Mouse (Mus musculus) midbrain, embryonic 13.5 days (tissue): ENCODE results near the gene Asic2. TPM values are rescaled to one million over a fixed set of nuclear protein-coding genes. Genes with fewer than 3 reads are reported as not detected.

Experiments used
- ATAC-seq: fragments of 200-750 bp; cut with Nextera tagmentation; 2 replicates; pipeline ENCODE4 v1.8.0; 2017; ENCODE audit warnings: mild to moderate bottlenecking, moderate TSS enrichment, moderate library complexity
- H3K27ac ChIP-seq: fragments of 300-500 bp; sonication (generic); 2 replicates; pipeline ENCODE4 v1.5.1; 2015; ENCODE audit warnings: inconsistent platforms, mild to moderate bottlenecking, moderate library complexity
- H3K27me3 ChIP-seq: fragments of 300-500 bp; sonication (generic); 2 replicates; pipeline ENCODE4 v1.6.1; 2015; ENCODE audit warnings: mild to moderate bottlenecking, inconsistent platforms
- H3K36me3 ChIP-seq: fragments of 300-500 bp; sonication (generic); 2 replicates; pipeline ENCODE4 v1.6.1; 2015; ENCODE audit warnings: mild to moderate bottlenecking, inconsistent platforms
- H3K4me1 ChIP-seq: fragments of 300-500 bp; sonication (generic); replicated peaks from 2 replicates; pipeline ENCODE4 v1.6.1; 2015; ENCODE audit warnings: inconsistent platforms
- H3K4me2 ChIP-seq: fragments of 300-500 bp; sonication (generic); replicated peaks from 2 replicates; pipeline ENCODE4 v1.6.1; 2015; ENCODE audit warnings: moderate library complexity, mild to moderate bottlenecking, inconsistent platforms
- H3K4me3 ChIP-seq: fragments of 300-500 bp; sonication (generic); replicated peaks from 2 replicates; pipeline ENCODE4 v1.5.1; 2015; ENCODE audit warnings: mild to moderate bottlenecking, inconsistent platforms
- H3K9ac ChIP-seq: fragments of 300-500 bp; sonication (generic); replicated peaks from 2 replicates; pipeline ENCODE4 v1.6.1; 2015; ENCODE audit warnings: mild to moderate bottlenecking, inconsistent platforms
- H3K9me3 ChIP-seq: fragments of 300-500 bp; sonication (generic); 2 replicates; pipeline ENCODE4 v1.6.1; 2016; ENCODE audit warnings: mild to moderate bottlenecking, inconsistent platforms
- WGBS: fragments of 180-500 bp; shearing (Covaris S2); methylation state at CpG from one replicate; pipeline ENCODE4 v1.1.7; 2015; 5-methylcytosine and 5-hydroxymethylcytosine counted together
- polyA plus RNA-seq: library from polyadenylated mRNA; unstranded; fragments of >200 nt; fragmentation: Nextera tagmentation; extraction: Ambion mirVana; gene quantifications from 2 replicates; pipeline ENCODE4 v1.2.1, GENCODE M21; 2015

The Asic2 gene
- polyA plus RNA-seq, 1 experiment from 2014 or later = 5.0 TPM

GRCm38 (mm10) chr11:81671724-81672123 is 296.5 kb downstream of the Asic2 start:
- H3K4me1 ChIP-seq = no peaks in the 10 kb centered on the region
- H3K36me3 ChIP-seq = no peaks in the 10 kb centered on the region
- ATAC-seq = no peak
- no peaks in the 10 kb centered on the region for H3K9me3 ChIP-seq
- H3K4me3 ChIP-seq = no peak overlapping the region
- no peak overlapping the region for H3K27ac ChIP-seq
- no peak overlapping the region for H3K4me2 ChIP-seq
- no peak overlapping the region for H3K9ac ChIP-seq
- no peaks in the 10 kb centered on the region for H3K27me3 ChIP-seq

GRCm38 (mm10) chr11:81670436-81670835 is 297.8 kb downstream of the Asic2 start:
- no peak overlapping the region for H3K27ac ChIP-seq
- no peaks in the 10 kb centered on the region for H3K36me3 ChIP-seq
- H3K4me3 ChIP-seq = no peak overlapping the region
- ATAC-seq = no peak
- WGBS = 79% methylated on average over 3 of the region's 3 CpGs
- H3K4me1 ChIP-seq = no peaks in the 10 kb centered on the region
- no peaks in the 10 kb centered on the region for H3K9me3 ChIP-seq
- H3K27me3 ChIP-seq = no peaks in the 10 kb centered on the region
- H3K9ac ChIP-seq = no peak overlapping the region
- H3K4me2 ChIP-seq = no peak overlapping the region

GRCm38 (mm10) chr11:81658850-81659249 is 309.4 kb downstream of the Asic2 start:
- ATAC-seq = no peak
- 69% methylated on average over 1 of the region's 1 CpGs for WGBS

DNA sequence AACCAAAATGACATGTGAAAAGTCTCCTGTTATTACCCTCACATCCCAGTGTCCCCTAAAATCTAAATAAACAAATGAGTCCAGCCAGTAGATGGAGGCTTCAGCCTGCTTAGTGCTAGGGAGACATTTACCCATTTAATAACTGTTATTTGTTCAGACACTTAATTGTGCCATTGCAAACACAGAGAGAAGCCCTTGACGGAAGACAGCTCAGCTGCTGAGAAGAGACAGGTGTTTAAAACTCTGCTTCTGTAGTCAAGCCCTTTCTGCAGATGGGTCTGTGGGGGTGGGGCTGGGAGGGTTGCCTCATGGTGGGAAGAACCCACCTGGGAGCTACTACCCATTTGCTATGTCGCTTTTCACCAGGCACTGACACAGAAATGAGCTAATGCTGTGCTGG is 311.1 kb downstream of the Asic2 start:
- 51% methylated on average over 2 of the region's 2 CpGs for WGBS
- H3K27me3 ChIP-seq = no peaks in the 10 kb centered on the region
- H3K4me1 ChIP-seq = peaks cover 14% of the 10 kb centered on the region; the same call in 1 of the 2 replicates
- no peaks in the 10 kb centered on the region for H3K9me3 ChIP-seq
- no peak overlapping the region for H3K4me3 ChIP-seq
- H3K36me3 ChIP-seq = no peaks in the 10 kb centered on the region
- H3K9ac ChIP-seq = no peak overlapping the region
- ATAC-seq = no peak
- H3K4me2 ChIP-seq = no peak overlapping the region
- no peak overlapping the region for H3K27ac ChIP-seq

More at GRCm38 (mm10) chr11:81658850-81659249, 309.4 kb downstream of the Asic2 start:
- no peak overlapping the region for H3K27ac ChIP-seq
- no peak overlapping the region for H3K4me3 ChIP-seq
- H3K9ac ChIP-seq = no peak overlapping the region
- H3K36me3 ChIP-seq = no peaks in the 10 kb centered on the region
- no peaks in the 10 kb centered on the region for H3K27me3 ChIP-seq
- no peaks in the 10 kb centered on the region for H3K9me3 ChIP-seq
- peaks cover 14% of the 10 kb centered on the region; the same call in 1 of the 2 replicates for H3K4me1 ChIP-seq
- H3K4me2 ChIP-seq = no peak overlapping the region

DNA sequence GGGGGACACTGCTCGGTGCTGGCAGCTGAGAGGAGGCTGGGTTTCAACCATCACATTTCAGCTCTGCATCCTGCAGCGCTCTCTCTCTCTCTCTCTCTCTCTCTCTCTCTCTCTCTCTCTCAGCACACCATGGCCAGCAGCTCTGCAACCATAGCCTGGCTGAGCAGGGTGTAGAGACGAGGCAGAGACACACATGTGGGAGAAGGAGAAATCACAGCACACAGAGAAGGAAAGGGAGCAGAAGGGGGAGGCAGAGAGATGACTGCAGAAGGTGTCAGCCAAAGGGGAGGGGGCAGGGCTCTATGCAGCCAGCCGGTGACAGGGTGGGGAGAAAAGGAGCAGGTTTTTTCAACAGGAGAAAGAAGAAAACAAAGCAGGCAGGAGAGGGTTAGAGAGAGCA is 320.4 kb downstream of the Asic2 start:
- 36% methylated on average over 4 of the region's 4 CpGs for WGBS
- H3K36me3 ChIP-seq = no peaks in the 10 kb centered on the region
- H3K4me2 ChIP-seq = no peak overlapping the region
- H3K9me3 ChIP-seq = no peaks in the 10 kb centered on the region
- no peak overlapping the region for H3K9ac ChIP-seq
- peak; percentile 50 for ATAC-seq
- H3K4me3 ChIP-seq = no peak overlapping the region
- peak overlapping the region; percentile 53; the same call in 1 of the 2 replicates for H3K27ac ChIP-seq
- no peaks in the 10 kb centered on the region for H3K27me3 ChIP-seq
- peaks cover 20% of the 10 kb centered on the region for H3K4me1 ChIP-seq

DNA sequence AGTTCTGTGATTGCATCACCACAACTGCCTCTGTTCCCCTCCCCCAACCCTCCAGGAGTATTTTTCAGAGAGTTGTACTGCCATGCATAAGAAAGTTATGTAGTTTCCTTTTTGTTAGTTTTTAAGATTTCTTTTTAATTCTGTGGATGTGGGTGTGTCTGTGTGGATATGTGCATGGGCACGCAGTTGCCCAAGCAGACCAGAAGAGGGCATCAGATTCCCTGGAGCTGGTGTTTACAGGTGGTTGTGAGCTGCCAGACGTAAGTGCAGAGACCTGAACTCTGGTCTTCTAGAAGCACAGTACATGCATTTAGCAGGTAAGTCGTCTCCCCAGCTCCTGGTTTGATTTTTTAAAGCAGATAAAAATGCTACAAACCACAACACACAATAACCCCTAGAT is 322.7 kb downstream of the Asic2 start:
- Histone ChIP-seq H3K36me3 (no peaks in the 10 kb centered on the region), H3K9ac (no peak overlapping the region), H3K27ac (no peak overlapping the region), H3K4me3 (no peak overlapping the region), H3K9me3 (no peaks in the 10 kb centered on the region), H3K4me1 (peaks cover 20% of the 10 kb centered on the region), H3K27me3 (no peaks in the 10 kb centered on the region), H3K4me2 (no peak overlapping the region)
- ATAC-seq = no peak
- 86% methylated on average over 3 of the region's 3 CpGs for WGBS

GRCm38 (mm10) chr11:81636356-81636755 is 331.9 kb downstream of the Asic2 start:
- Histone ChIP-seq H3K4me1 (peaks cover 7% of the 10 kb centered on the region; the same call in 1 of the 2 replicates), H3K27me3 (no peaks in the 10 kb centered on the region), H3K4me3 (no peak overlapping the region), H3K9ac (no peak overlapping the region), H3K4me2 (no peak overlapping the region), H3K36me3 (no peaks in the 10 kb centered on the region), H3K27ac (no peak overlapping the region), H3K9me3 (no peaks in the 10 kb centered on the region)
- no peak for ATAC-seq
- WGBS = 92% methylated on average over 9 of the region's 9 CpGs

GRCm38 (mm10) chr11:81634360-81635350 is 333.6 kb downstream of the Asic2 start:
- H3K4me1 ChIP-seq = peaks cover 7% of the 10 kb centered on the region; the same call in 1 of the 2 replicates
- H3K36me3 ChIP-seq = no peaks in the 10 kb centered on the region
- 0 out of 2 replicates have a peak overlapping the region, but pooled peaks have one; percentile 48 for H3K9ac ChIP-seq
- peak overlapping the region; percentile 44 for H3K4me2 ChIP-seq
- no peaks in the 10 kb centered on the region for H3K9me3 ChIP-seq
- peak overlapping the region; percentile 44 for H3K27ac ChIP-seq
- peak; percentile 60 for ATAC-seq
- H3K27me3 ChIP-seq = no peaks in the 10 kb centered on the region
- H3K4me3 ChIP-seq = peak overlapping the region; percentile 27
- 45% methylated on average over 25 of the region's 25 CpGs for WGBS

GRCm38 (mm10) chr11:81625199-81625598 is 343.1 kb downstream of the Asic2 start:
- no peaks in the 10 kb centered on the region for H3K27me3 ChIP-seq
- no peak overlapping the region for H3K4me3 ChIP-seq
- no peak overlapping the region for H3K27ac ChIP-seq
- no peak for ATAC-seq
- no peaks in the 10 kb centered on the region for H3K36me3 ChIP-seq
- WGBS = 57% methylated on average over 4 of the region's 4 CpGs
- no peak overlapping the region for H3K4me2 ChIP-seq
- H3K9me3 ChIP-seq = no peaks in the 10 kb centered on the region
- H3K4me1 ChIP-seq = no peaks in the 10 kb centered on the region
- no peak overlapping the region for H3K9ac ChIP-seq

DNA sequence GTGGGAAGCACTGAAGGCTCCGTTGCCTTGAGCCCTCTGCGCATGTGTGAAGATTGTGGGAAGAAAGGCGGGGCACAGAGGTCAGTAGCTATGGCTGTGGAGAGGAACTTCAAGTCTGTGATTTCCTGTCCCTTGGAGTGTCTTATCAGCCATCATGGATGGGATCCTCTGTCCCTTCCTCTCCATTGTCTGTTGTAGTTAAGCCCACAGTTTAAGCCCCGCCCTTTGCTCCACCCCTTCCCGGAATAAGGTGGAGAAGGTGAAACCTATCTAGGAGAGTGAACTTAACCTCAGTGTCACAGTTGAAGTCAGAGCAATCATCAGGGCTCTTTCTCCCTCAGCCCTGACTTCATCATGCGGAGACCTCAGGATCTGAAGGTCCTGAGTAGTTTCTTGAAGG is 347.7 kb downstream of the Asic2 start:
- Histone ChIP-seq H3K9ac (no peak overlapping the region), H3K4me1 (no peaks in the 10 kb centered on the region)
- WGBS = 74% methylated on average over 6 of the region's 6 CpGs

GRCm38 (mm10) chr11:81616437-81616836 is 351.8 kb downstream of the Asic2 start:
- no peak overlapping the region for H3K4me3 ChIP-seq
- peaks cover 6% of the 10 kb centered on the region for H3K27me3 ChIP-seq
- H3K4me2 ChIP-seq = no peak overlapping the region
- 85% methylated on average over 8 of the region's 8 CpGs for WGBS
- H3K4me1 ChIP-seq = peaks cover 23% of the 10 kb centered on the region
- H3K27ac ChIP-seq = no peak overlapping the region
- no peaks in the 10 kb centered on the region for H3K9me3 ChIP-seq
- no peaks in the 10 kb centered on the region for H3K36me3 ChIP-seq
- ATAC-seq = no peak
- H3K9ac ChIP-seq = no peak overlapping the region

More for the DNA sequence above, 347.7 kb downstream of the Asic2 start:
- Histone ChIP-seq H3K27me3 (no peaks in the 10 kb centered on the region; the same call in 1 of the 2 replicates), H3K4me2 (no peak overlapping the region), H3K4me3 (no peak overlapping the region), H3K9me3 (no peaks in the 10 kb centered on the region), H3K27ac (no peak overlapping the region), H3K36me3 (no peaks in the 10 kb centered on the region)
- ATAC-seq = no peak

DNA sequence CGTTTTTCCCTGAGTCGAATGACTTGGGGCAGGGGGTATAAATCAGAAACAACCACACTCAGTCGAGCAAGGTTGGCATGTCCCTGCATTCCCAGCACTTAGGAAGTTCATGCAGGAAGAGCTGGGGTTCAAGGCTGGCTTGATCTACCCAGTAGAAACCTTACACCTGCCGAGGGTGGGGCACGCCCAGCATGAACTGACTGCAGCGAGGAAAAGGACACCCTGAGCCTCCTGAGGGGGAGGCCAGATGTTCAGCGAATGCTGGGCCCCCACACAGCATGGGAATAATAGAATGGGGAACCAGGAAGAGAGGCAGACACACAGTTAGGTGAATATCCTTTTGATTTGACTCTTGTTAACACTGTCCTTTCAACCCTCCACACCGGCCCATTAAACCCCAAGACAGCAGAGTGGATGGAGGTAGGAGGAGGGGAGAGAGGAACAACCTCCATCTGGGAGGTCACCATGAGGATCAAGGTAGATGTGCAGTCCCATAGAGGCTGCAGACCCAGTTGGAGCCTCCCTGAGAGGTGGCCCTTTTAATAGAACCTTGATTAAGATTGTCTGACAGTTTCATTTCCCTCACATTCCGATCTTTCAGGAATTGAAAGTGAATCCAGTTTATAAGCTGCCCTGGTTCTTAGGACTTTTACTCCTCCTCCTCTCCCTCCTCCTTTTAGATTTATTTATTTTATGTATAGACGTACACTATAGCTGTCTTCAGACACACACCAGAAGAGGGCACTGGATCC is 354.2 kb downstream of the Asic2 start:
- ATAC-seq = no peak
- H3K4me3 ChIP-seq = peak overlapping the region; percentile 23; the same call in 1 of the 2 replicates
- H3K27me3 ChIP-seq = peaks cover 12% of the 10 kb centered on the region
- H3K36me3 ChIP-seq = no peaks in the 10 kb centered on the region
- H3K4me2 ChIP-seq = peak overlapping the region; percentile 52
- no peaks in the 10 kb centered on the region for H3K9me3 ChIP-seq
- 35% methylated on average over 10 of the region's 10 CpGs for WGBS
- H3K4me1 ChIP-seq = peaks cover 25% of the 10 kb centered on the region
- H3K27ac ChIP-seq = no peak overlapping the region
- peak overlapping the region; percentile 26; the same call in 1 of the 2 replicates for H3K9ac ChIP-seq
